Mouse (Mus musculus) CH12.LX (cell line): ENCODE measurements around the gene Gabra5. TPM values are rescaled to one million over a fixed set of nuclear protein-coding genes. Genes with fewer than 3 reads are reported as not detected.

Source experiments
- DNase-seq: peaks from one replicate; pipeline ENCODE4 v3.0.0-alpha.2; 2013; ENCODE audit errors: extremely low read depth
- H3K27ac ChIP-seq: 2 replicates; pipeline ENCODE4 v1.5.1; 2012; ENCODE audit warnings: low read depth, mild to moderate bottlenecking, control low read depth, moderate library complexity; ENCODE audit not compliant: insufficient read depth
- H3K27me3 ChIP-seq: replicated peaks from 2 replicates; pipeline ENCODE3; 2012; ENCODE audit warnings: inconsistent platforms
- H3K36me3 ChIP-seq, 2 experiments: replicated peaks in 1 of 2; 2 replicates each; pipeline versions ENCODE3 to v1.6.1; 2012; ENCODE audit warnings: inconsistent platforms in 1 of 2, low read length in 1 of 2, mild to moderate bottlenecking in 1 of 2, mixed read lengths in 1 of 2, moderate library complexity in 1 of 2; ENCODE audit not compliant: control insufficient read depth in 1 of 2, insufficient read depth in 1 of 2
- H3K4me1 ChIP-seq, 2 experiments: 2 replicates each; pipeline ENCODE4 v1.6.1; 2012; ENCODE audit warnings: inconsistent platforms in 1 of 2, moderate library complexity in 1 of 2; ENCODE audit not compliant: insufficient read depth in 2 of 2, control insufficient read depth in 1 of 2
- H3K4me2 ChIP-seq: 2 replicates; pipeline ENCODE4 v1.6.1; 2012; ENCODE audit warnings: low read depth, mild to moderate bottlenecking, control low read depth; ENCODE audit not compliant: poor library complexity, insufficient read depth, severe bottlenecking
- H3K4me3 ChIP-seq, 3 experiments: fragments of 150-350 bp in 1 of 3; sonication (generic) in 1 of 3; replicated peaks in 1 of 3; 2 replicates each; pipeline versions ENCODE3 to v1.5.1; 2011 to 2012; ENCODE audit warnings: low read depth in 2 of 3, low read length in 2 of 3, mild to moderate bottlenecking in 2 of 3, moderate library complexity in 2 of 3, control low read depth in 1 of 3, improper control_type of control experiment in 1 of 3, inconsistent platforms in 1 of 3, mixed read lengths in 1 of 3; ENCODE audit not compliant: poor library complexity in 1 of 3
- H3K79me2 ChIP-seq: replicated peaks from 2 replicates; pipeline ENCODE4 v1.6.1; 2012; ENCODE audit warnings: mild to moderate bottlenecking, moderate library complexity; ENCODE audit not compliant: control insufficient read depth, poor library complexity, insufficient read depth, severe bottlenecking; ENCODE audit errors: extremely low read depth
- H3K9ac ChIP-seq: 2 replicates; pipeline ENCODE4 v1.6.1; 2012; ENCODE audit warnings: low read depth, mild to moderate bottlenecking, control low read depth, moderate library complexity; ENCODE audit not compliant: insufficient read depth
- H3K9me3 ChIP-seq: replicated peaks from 2 replicates; pipeline ENCODE3; 2012; ENCODE audit warnings: low read length, inconsistent platforms, mixed read lengths
- BHLHE40 ChIP-seq: IDR thresholded peaks from 2 replicates; pipeline ENCODE4 v1.6.1; 2011; ENCODE audit warnings: mild to moderate bottlenecking, low read depth, low read length, improper control_type of control experiment
- CHD1 ChIP-seq: IDR thresholded peaks from 2 replicates; pipeline ENCODE4 v1.6.1; 2012; ENCODE audit warnings: low read depth, low read length, improper control_type of control experiment, inconsistent platforms
- CTCF ChIP-seq, 2 experiments: IDR thresholded peaks in 1 of 2; conservative IDR thresholded peaks in 1 of 2; 2 replicates each; pipeline ENCODE4 v1.5.1; 2011 to 2012; ENCODE audit warnings: low read depth in 2 of 2, low read length in 2 of 2, improper control_type of control experiment in 1 of 2, inconsistent platforms in 1 of 2, mild to moderate bottlenecking in 1 of 2, moderate library complexity in 1 of 2
- ELF1 ChIP-seq: IDR thresholded peaks from 2 replicates; pipeline ENCODE4 v1.6.1; 2014; ENCODE audit warnings: low read depth, mild to moderate bottlenecking, inconsistent platforms, low read length, improper control_type of control experiment
- EP300 ChIP-seq: IDR thresholded peaks from 2 replicates; pipeline ENCODE4 v1.6.1; 2011; ENCODE audit warnings: low read length, improper control_type of control experiment
- ETS1 ChIP-seq: conservative IDR thresholded peaks from 2 replicates; pipeline ENCODE4 v1.6.1; 2012; ENCODE audit warnings: low read depth, mild to moderate bottlenecking, inconsistent platforms, low read length, improper control_type of control experiment, moderate library complexity
- IRF4 ChIP-seq: IDR thresholded peaks from 2 replicates; pipeline ENCODE4 v1.6.1; 2014; ENCODE audit warnings: low read depth, mild to moderate bottlenecking, inconsistent platforms, low read length, improper control_type of control experiment
- MAX ChIP-seq: IDR thresholded peaks from 2 replicates; pipeline ENCODE4 v1.6.1; 2011; ENCODE audit warnings: low read length, improper control_type of control experiment
- MAZ ChIP-seq: IDR thresholded peaks from 2 replicates; pipeline ENCODE4 v1.6.1; 2012; ENCODE audit warnings: low read depth, mild to moderate bottlenecking, inconsistent platforms, low read length, improper control_type of control experiment, moderate library complexity
- MEF2A ChIP-seq: IDR thresholded peaks from 2 replicates; pipeline ENCODE4 v1.6.1; 2014; ENCODE audit warnings: low read depth, mild to moderate bottlenecking, inconsistent platforms, low read length, improper control_type of control experiment, borderline replicate concordance
- NELFE ChIP-seq: IDR thresholded peaks from 2 replicates; pipeline ENCODE4 v1.6.1; 2011; ENCODE audit warnings: low read depth, low read length, improper control_type of control experiment
- PAX5 ChIP-seq: IDR thresholded peaks from 2 replicates; pipeline ENCODE4 v1.6.1; 2012; ENCODE audit warnings: low read length, inconsistent platforms, mixed read lengths
- POLR2A ChIP-seq: IDR thresholded peaks from 2 replicates; pipeline ENCODE4 v1.6.1; 2011; ENCODE audit warnings: low read depth, mild to moderate bottlenecking, improper control_type of control experiment, low read length
- RAD21 ChIP-seq: IDR thresholded peaks from 2 replicates; pipeline ENCODE4 v1.6.1; 2011; ENCODE audit warnings: low read depth, mild to moderate bottlenecking, low read length, improper control_type of control experiment, moderate library complexity
- RCOR1 ChIP-seq: conservative IDR thresholded peaks from 2 replicates; pipeline ENCODE4 v1.6.1; 2012; ENCODE audit warnings: low read depth, mild to moderate bottlenecking, inconsistent platforms, low read length, improper control_type of control experiment
- SIN3A ChIP-seq: IDR thresholded peaks from 2 replicates; pipeline ENCODE4 v1.6.1; 2012; ENCODE audit warnings: low read length, improper control_type of control experiment, inconsistent platforms
- SMC3 ChIP-seq: IDR thresholded peaks from 2 replicates; pipeline ENCODE4 v1.6.1; 2011; ENCODE audit warnings: low read depth, low read length, improper control_type of control experiment
- UBTF ChIP-seq: IDR thresholded peaks from 2 replicates; pipeline ENCODE4 v1.6.1; 2012; ENCODE audit warnings: low read depth, mild to moderate bottlenecking, inconsistent platforms, low read length, improper control_type of control experiment, moderate library complexity
- USF1 ChIP-seq: IDR thresholded peaks from 2 replicates; pipeline ENCODE4 v1.6.1; 2014; ENCODE audit warnings: low read depth, mild to moderate bottlenecking, inconsistent platforms, low read length, improper control_type of control experiment
- USF2 ChIP-seq: conservative IDR thresholded peaks from 2 replicates; pipeline ENCODE4 v1.6.1; 2011; ENCODE audit warnings: low read depth, low read length, improper control_type of control experiment
- ZKSCAN1 ChIP-seq: IDR thresholded peaks from 2 replicates; pipeline ENCODE4 v1.6.1; 2012; ENCODE audit warnings: low read depth, inconsistent platforms, low read length, improper control_type of control experiment, borderline replicate concordance
- dilution Hi-C: fragments of 300-500 bp; cut with MboI; formaldehyde crosslinking; loops from 2 replicates; pipeline ENCODE4 v1.14.3; 2020; ENCODE audit warnings: low sequenced_read_pairs; ENCODE audit not compliant: extremely low pct_unique_long_range_greater_than_20kb, extremely low pct_ligation_motif_present
- in situ Hi-C: fragments of 300-500 bp; cut with MboI; formaldehyde crosslinking; loops from 3 replicates; pipeline ENCODE4 v1.14.3; 2019; ENCODE audit warnings: low sequenced_read_pairs, low pct_ligation_motif_present, low pct_unique_long_range_greater_than_20kb, mixed read lengths
- polyA plus RNA-seq: library from polyadenylated mRNA; unstranded; fragments of >175 nt; gene quantifications from 2 replicates; pipeline ENCODE4 v1.2.1, GENCODE M21; 2012; ENCODE audit warnings: low read depth; ENCODE audit not compliant: insufficient read length
- total RNA-seq, 2 experiments: library from RNA; depleted of rRNA; stranded (reverse); fragments of 300-350 nt in 1 of 2; fragments of >200 nt in 1 of 2; gene quantifications; 2 replicates each; pipeline ENCODE4 v1.2.3; 2012 to 2014

Gabra5 gene
- total and polyA plus RNA-seq, 3 experiments = not detected

DNA sequence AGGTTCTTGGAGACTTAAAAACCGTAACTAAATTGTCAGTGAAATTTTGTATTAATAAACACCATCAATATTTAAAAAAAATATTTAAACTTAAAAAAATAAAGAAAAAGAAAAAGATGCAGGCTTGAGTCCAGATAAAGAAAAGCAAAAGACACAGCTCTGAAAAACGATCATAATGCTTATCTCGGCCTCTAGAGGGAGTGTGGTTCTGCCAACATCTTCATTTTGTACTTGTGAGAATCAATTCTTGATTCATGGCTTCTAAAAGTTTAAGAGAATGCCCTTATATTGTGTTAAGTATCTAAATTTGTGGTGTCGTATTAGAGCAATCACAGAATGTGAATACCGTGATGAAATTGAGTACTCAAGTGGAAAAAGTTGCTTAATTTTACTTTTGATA lies 49.5 kb downstream of the Gabra5 start:
- dilution Hi-C loops = no loop called here

DNA sequence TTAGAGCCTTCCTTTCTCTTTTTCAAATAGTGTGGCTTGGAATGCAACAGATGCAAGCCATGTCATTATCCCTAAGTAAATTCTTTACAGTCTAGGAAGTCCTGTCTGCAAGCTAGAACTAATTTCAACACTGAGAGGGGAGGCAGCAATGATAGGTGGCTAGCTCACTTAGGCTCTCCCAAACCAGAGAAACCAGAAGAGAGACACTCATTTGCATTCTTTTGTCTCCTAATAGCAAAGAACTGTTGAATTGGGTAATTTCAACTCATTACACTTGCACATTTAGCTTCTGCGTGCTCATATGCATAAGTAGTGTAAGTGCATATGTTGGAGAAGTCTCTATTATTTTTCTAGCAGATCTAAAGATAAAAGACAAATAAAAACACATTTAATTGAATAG lies 61.6 kb downstream of the Gabra5 start:
- H3K27me3 ChIP-seq = no peaks in the 10 kb centered on the region
- TF ChIP-seq IRF4 (no peak), USF1 (no peak), USF2 (no peak), EP300 (no peak), MAZ (no peak), POLR2A (no peak), MAX (no peak), ZKSCAN1 (no peak), BHLHE40 (no peak), RAD21 (no peak)
- TF ChIP-seq, all 38 proteins: peak for 0
- DNase-seq = no peak
- Histone ChIP-seq H3K4me1 (no peaks in the 10 kb centered on the region), H3K27ac (no peak overlapping the region), H3K79me2 (no peaks in the 10 kb centered on the region), H3K9me3 (peaks cover 30% of the 10 kb centered on the region), H3K4me2 (no peak overlapping the region), H3K4me3 (no peak overlapping the region), H3K36me3 (no peaks in the 10 kb centered on the region), H3K9ac (no peak overlapping the region)
- in situ Hi-C loops = no loop called here
- dilution Hi-C loops = no loop called here

More for the DNA sequence above, 49.5 kb downstream of the Gabra5 start:
- TF ChIP-seq IRF4 (no peak), CTCF (conservative IDR thresholded peaks at IDR 0.05 in 1 of 2, IDR thresholded peaks at IDR 0.05 in 1 of 2; ENCODE audit: low read depth in 2 of 2, low read length in 2 of 2) (peak in 1 of 2 experiments; percentile 44; a peak in 2 of 4 replicates), ETS1 (no peak), PAX5 (no peak), SIN3A (no peak), UBTF (no peak), SMC3 (0 out of 2 replicates have a peak, but pooled peaks have one; percentile 4), NELFE (no peak), MEF2A (no peak), USF1 (no peak), ELF1 (no peak), BHLHE40 (no peak), RCOR1 (no peak), CHD1 (no peak)
- Histone ChIP-seq H3K4me3 (no peak overlapping the region), H3K79me2 (no peaks in the 10 kb centered on the region), H3K36me3 (no peaks in the 10 kb centered on the region), H3K27ac (no peak overlapping the region), H3K9me3 (peaks cover 16% of the 10 kb centered on the region), H3K4me2 (no peak overlapping the region), H3K4me1 (no peaks in the 10 kb centered on the region), H3K9ac (no peak overlapping the region), H3K27me3 (no peaks in the 10 kb centered on the region)
- DNase-seq = no peak
- in situ Hi-C loops = no loop called here
